Mouse (Mus musculus): ENCODE measurements at regions not wholly inside any gene's neighbourhood (a gene's known extent, or its start where the extent isn't known, plus 50 kb on each side); places are given as distances from the start of the nearest gene placed in this dataset.

DNA sequence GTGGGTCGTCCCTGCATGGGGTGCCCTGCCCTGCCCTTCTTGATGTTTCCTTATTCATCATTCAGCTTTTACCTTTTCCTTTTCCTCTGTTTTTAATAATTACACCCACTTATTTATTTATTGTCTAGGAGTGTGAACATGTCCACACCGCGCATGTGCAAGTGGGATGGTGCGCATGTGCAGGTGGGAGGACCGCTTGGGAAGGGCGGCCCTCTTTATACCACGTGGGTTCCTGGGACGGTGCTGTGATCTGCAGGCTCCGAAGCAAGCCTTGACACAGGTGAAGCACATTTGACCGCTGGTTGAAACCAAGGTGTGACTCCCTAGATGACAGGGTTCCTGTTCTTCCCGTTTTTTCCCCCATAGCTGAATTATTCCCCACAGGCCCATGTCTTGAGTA lies 60.0 kb downstream of the Syf2 start:
- no peak for DNase-seq (ENCODE audit: low spot score in 2 of 2)

DNA sequence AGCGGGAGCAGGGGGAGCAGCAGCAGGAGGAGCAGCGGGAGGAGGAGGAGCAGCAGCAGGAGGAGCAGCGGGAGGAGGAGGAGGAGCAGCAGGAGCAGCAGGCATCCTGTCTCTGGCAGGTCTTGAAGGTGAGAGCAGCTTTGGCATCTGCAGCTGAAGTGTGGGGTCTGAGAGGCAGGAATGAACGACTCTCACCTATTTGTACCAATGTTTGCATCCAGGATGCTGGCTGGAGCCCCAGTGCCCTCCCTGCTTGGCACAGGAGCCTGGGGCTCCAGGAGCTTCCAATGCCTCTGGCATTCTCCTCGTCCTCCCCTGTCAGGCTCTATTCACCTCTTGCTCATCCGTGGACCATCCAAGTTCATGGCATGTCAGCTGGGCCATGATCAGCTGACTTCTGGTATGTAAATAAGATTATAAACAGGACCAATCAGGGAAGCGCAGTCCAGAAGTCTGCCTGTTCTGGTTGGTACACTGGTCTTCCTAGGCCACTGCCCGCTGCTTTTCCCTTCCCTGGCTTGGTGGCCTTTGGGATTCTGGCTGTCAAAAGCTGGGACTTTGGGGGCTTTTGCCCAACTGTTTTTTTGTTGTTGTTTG lies 62.9 kb downstream of the Syf2 start:
- no peak for DNase-seq (ENCODE audit: low spot score in 2 of 2)

DNA sequence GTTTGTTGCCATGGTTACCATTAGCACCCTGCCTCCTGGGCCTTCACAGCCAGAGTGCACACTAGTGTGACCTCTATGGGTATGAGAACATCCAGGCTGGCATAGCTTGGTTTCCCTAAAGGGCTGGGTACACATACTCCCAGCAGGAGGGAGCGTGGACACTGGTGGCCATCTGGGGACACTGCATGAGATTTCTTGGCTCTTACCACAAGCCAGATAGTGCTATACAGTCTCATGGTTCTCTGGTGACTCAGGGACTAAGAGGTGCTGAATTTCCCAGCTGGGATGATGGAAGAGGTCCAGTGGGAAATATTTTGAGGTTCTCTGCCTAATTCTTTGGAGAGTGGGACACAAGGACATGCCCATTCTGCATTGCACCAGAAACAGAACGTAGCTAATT lies 63.5 kb downstream of the Syf2 start:
- DNase-seq (ENCODE audit: low spot score in 2 of 2): no peak

DNA sequence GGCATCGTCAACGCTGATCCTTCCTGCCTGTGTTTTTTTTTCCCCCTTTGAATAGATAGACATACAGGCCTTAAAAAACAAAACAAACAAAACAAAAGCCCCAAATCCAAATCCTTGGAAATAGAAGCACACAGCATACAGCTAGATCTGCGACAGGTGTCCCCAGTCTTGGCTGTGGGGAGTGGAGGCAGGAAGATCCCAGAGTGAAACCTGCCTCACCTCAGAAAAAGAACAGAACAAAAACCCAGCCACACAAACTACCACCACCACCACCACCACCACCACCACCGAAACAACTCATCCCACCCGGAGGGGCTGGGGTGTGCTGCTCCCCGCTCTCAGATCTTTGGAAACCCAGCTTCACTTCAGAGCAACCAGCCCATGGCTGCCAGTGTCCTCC lies 64.0 kb downstream of the Syf2 start:
- no peak for DNase-seq (ENCODE audit: low spot score in 2 of 2)

DNA sequence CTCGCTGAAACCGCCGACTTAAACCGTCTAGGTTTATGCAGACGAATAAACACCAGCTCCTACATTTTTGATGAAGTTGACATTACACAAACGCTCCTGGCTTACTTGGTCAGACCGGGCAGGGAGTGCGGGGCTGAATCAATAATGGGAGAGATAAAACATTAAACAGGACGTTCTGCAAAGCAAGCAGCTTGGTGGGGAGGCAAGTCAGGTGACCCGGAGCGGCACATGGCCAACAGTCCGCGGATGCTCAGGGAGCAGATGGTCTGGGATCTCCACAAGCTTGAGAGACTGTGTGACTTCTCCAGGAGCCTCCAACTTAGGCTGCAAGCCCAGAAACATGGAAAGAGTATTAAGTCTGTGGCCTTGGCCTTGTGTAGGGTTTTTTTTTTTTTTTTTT lies 64.4 kb downstream of the Syf2 start:
- DNase-seq (ENCODE audit: low spot score in 2 of 2): no peak

DNA sequence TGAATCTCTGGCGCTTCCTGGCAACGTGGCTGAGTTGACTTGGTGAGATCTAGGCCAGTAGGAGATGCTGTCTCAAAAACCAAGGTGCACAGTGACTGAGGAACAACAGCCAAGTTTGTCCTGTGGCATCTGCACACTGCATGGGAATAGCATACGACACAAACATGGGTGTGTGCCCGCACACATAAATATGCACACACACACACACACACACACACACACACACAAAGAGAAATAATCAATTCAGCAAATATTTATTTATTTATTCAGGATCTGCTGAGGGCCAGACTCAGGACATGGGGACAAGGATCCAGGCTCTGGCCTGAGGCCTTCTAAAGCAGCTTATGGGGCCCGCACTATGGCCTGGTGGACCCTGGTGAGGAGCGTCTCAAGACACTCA lies 65.4 kb downstream of the Syf2 start:
- DNase-seq (ENCODE audit: low spot score in 2 of 2): no peak

DNA sequence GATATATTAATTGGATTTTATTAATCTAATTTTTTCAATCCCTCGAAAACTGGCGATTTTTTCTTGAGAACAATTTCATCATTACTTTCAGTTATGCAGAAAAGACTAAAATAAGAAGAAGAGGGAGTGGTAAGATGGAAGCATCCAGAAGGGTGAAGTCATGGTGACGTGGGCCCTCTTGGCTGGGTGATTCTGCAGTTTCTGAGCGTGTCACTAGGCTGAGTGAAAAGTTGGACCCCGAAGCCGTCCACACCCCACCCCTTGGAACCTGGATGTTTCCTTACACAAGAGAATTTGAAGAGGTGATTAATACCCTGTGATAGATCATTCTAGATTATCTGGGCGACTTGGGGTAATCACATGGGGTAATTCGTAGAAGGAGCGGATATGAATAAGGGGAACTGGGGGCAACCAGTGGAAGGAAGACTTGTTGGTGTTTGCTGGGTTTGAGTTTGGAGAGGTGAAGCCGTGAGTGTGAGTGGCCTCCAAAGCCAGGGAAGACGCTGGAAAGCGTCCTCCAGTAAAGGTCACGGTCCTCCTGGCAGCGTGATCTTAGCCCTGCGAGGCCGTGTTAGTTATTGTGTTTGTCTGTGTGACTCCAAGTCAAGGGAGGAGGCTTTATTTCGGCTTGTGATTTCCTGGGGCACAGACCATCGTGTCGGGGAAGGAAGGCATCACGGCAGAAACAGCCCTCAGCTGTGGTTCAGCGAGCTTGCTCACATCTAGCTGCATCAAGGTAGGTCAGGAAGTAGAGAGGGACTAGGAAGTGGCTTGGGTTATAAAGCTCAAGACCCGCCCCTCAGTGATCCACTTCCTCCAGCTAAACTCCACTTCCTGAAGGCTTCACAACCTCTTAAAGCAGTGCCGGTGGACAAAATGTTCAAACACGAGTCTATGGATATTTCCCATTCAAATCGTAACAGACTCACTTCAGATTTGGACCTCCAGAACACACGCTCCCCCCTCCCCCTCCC lies 67.0 kb downstream of the Syf2 start:
- no peak for DNase-seq (ENCODE audit: low spot score in 2 of 2)

DNA sequence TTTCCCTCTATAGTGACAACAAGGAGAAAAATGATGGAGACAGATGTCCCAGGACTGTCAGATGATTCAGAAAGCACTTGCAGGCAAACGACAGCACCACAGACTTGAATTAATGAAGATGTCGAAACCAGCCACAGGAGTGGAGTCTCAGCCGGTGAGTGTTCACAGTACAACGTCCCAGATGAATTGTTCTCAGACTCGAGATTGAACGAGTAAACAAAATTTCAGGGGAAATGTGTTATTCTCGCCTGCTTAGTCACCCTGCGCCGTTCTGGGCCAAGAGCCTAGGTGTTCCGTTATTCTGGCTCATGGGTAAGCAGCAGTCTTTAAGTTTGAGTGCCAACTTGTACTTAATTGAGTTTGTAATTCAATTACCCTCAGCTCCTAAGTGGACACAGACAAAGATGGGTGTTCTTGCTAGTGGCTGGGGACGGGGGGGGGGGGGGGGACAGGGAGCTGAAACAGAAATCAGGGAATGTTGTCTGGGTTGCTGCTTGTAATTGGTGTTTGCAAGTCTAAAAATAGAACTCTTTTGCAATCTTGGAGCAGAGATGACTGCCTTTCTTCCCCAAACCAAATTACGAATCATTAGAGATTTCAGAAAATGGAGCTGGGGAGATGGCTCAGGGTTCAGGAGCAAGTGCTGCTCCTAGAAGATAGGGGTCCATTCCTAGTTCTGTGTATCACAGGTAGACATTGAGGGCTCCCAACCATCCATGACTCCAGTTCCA lies 68.4 kb downstream of the Syf2 start:
- no peak for DNase-seq (ENCODE audit: low spot score in 2 of 2)

DNA sequence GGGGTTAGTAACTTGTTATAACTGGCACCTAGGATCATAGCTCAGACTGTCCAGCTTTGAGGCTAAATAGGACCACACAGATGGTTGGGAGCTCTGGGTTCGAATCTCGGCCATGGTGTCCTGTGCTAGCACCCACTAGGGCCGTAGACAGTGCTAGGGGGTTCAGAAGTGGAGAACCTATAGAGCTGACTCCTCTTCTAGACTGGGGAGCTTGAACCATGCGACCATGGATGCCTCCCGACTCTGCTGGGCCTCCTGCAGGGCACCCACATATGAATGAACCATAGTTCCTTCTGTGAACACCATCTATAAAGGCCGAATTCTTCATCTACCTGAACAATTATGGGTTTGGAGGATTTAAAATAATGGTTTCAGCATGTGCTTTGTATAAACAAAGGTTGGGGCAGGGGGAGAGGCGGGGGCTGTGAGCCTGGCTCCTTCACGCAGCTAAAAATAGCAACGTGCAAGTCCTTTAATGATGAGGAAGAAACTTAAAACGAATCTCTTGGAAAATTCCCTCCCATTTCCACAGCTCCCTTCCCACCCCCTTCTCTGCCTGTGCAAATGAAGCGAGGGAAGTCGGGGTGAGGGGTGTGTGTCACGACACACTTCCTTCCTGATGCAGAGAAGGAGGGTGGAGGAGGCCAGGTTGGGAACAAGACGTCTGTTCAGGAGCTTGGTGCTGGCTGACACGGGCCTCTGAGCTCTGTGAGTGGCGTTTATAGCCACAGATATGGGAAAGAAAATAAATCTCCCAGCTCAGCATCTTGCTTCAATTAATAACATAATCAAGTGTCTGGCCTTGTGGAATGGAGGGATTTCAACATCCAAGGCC lies 71.6 kb downstream of the Syf2 start:
- no peak for DNase-seq (ENCODE audit: low spot score in 2 of 2)

DNA sequence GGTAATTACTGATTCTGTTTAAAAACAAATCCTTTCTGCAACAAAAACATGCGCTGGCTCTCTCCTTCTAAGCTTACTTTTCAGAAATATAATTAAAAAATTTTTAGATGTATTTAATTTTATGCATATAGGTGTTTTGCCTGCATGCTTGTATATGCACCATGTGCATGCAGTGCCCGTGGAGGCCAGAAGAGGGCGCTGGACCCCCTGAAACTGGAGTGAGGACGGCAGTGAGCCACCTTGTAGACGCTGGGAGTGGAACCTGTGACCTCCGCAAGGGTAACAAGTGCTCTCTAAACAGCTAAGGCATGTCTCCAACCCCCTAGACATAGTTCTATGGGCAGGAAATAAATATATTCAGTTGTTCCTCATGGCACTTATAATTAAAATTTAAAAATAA lies 80.7 kb downstream of the Syf2 start:
- DNase-seq (ENCODE audit: low spot score in 2 of 2): no peak

DNA sequence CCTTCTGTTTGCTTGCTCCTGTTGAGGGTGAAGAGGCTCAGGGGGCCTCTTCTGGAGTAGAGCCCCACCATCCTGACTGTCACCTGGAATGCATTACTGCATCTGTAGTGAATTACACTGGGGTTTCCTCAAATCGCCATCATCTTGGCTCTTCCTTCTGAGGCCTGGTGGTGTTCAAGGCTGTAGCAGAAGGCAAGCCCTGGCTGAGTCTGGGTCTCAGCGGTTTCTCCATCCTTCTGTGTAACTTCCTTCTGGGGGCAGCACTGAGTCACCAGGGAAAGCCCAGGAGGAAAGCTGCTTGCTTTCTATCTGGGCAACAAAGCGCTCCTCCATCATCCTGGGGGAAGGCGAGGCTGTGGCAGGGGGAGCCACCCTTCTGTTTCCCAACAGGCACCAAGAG lies 82.2 kb downstream of the Syf2 start:
- no peak for DNase-seq (ENCODE audit: low spot score in 2 of 2)

DNA sequence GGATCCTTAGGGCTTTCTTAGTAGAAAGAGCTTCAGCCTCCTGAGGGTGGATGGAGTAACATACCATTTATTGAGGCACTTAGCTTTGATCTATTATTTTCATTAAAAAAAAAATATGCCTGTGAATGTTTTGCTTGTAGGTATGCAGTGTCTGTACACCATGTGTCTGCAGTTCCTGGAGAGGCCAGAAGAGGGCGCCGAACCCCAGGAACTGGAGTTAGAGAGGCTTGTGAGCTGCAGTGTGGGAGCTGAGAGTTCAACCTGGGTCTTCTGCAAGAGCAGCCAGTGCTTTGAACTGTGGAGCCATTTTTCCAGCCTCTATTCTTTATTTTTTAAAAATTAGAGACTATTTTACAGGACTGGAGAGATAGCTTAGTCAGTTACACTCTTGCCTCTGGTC lies 83.2 kb downstream of the Syf2 start:
- DNase-seq (ENCODE audit: low spot score in 2 of 2): no peak

DNA sequence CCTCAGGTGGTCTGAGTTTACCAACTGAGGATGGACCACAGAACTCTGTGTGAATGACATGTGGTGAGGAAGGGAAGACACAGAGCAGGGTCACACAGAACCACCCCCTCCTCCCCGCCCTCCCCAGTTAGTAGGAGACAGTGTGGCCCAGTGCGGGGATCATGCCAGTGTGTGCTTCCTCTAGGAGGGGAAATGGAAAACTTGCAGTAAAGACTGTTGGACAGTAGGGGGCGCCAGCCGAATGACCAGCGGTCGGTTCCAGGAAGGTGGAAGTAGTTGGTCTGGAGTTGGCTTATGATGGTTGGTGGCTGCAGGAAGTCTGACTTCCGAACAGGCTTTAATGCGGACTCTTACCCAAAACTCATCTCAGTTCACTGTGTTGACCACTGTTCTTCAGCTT lies 87.3 kb downstream of the Syf2 start:
- DNase-seq (ENCODE audit: low spot score in 2 of 2): peak; percentile 39 to 57

DNA sequence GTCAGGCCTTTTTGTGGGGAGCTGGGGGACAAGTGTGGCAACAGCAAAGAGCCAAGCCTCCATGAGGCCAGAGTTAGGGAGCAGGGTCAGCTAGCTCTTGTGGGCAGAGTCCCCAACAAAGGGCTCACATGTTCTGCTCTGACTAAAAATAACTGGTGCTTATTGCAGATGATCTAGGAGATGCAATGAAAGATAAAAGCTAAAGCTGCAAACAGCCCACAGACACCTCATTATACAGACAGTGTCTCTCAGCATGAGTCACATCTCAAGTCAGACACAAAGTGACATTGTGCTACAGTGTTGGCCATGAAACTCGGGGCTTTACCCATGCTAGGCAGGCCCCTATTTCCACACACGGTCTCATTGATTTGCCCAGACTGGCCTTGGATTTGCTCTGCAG lies 88.4 kb downstream of the Syf2 start:
- no peak for DNase-seq (ENCODE audit: low spot score in 2 of 2)

DNA sequence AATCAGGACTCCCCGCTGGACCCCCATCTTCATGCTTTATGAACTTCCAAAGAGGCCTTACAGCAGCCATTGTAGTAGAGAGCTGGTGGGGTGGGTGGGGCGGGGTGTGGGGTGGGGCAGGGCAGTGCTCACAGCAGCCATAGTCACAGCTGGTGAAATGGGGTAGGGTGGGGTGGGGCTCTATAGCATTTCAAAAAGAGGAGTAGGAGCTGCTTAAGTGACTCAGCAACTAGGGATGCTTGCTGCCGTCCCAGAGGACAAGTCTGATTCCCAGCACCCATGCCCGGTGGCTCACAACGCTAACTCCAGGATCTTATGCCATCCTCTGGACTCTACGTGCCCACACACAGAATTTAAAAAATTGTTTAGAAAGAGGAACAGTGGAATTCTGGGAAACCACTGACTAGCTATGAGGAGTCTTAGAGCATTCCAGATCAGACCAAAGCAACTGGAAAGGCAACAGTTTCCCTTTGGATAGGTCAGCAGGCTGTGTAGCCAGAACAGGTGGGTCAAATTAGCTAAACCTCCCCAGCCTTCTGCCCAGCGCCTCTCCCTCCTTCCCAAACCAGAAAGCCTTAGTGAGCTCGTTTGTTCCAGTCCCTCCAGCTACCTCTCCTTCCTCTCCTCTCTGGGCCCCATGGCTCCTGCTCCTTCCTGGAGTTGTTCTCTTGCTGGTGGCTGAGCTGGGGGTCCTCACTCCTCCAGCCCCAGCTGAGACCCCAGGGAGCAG lies 89.7 kb downstream of the Syf2 start:
- DNase-seq (ENCODE audit: low spot score in 2 of 2): no peak

DNA sequence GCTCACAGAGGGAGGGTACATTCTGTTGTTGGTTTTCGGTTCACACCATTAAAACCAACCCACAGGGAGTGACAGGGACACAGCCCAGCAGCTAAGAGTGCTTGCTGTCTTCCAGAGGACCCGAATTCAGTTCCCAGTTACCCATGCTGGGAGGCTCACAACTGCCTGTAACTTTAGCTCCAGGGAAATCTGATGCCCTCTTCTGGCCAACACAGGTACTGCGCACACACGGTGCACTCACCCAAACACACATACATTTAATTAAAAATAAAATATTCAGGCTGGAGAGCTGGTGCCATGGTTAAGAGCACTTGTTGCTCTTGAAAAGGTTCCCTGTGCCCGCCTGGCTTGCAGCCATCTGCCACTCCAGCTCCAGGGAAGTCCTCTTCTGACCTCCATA lies 92.5 kb downstream of the Syf2 start:
- no peak for DNase-seq (ENCODE audit: low spot score in 2 of 2)

DNA sequence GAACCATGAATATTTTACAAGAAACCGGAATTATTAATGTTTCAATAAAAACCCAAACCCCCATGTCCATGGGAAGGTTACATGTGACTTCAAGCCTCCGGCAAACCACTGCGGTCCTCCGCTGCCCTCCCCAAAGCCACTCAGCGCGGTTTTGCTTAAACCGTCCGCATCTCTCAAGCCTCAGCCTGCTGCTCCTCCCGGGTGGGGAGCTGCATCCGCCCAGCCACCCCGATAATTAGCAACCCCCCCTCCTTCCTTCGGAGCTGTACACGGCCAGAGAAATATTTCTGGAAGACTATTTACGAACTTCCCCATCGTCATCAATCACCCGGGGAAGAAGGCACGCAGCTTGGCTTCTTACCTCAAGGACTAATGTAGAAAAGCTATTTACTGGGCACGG lies 94.7 kb upstream of the Runx3 start:
- no peak for DNase-seq (ENCODE audit: low spot score in 2 of 2)

DNA sequence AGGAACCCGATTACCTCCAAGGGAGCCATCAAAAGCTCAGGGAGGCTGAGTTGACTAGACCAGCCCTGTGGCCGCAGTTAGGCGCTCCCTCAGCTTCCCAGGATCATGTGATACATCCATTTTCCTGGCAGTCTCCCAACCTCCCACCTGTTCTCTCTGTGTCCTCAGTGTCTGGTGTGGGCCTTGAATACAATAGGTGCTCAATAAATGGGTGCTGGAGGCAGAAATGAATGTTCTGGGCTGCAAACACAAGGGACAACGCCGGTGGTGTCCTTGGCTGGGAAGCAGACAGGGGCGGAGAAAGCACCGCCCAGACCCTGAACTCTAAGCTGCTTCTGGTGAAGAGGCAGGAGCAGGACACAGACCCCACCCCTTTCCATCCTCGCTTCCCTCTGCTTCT lies 93.3 kb upstream of the Runx3 start:
- DNase-seq (ENCODE audit: low spot score in 2 of 2): no peak

DNA sequence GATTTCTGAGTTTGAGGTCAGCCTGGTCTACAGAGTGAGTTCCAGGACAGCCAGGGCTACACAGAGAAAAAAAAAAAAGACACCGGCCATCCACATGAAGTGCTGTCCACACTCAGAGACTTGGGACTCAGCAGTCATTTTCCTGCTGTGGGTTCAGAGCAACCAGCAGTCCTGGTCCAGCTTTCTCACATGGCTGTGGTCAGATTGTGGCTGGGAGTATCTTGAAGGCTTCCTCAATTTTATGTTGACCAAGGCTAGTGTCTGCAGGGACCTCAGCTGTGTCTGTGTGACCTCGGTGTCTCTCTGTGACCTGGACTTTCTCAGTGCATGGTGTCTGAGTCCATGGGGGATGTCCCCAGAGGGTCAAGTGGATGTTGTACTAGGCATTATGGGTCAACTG lies 90.7 kb upstream of the Runx3 start:
- DNase-seq (ENCODE audit: low spot score in 2 of 2): no peak

DNA sequence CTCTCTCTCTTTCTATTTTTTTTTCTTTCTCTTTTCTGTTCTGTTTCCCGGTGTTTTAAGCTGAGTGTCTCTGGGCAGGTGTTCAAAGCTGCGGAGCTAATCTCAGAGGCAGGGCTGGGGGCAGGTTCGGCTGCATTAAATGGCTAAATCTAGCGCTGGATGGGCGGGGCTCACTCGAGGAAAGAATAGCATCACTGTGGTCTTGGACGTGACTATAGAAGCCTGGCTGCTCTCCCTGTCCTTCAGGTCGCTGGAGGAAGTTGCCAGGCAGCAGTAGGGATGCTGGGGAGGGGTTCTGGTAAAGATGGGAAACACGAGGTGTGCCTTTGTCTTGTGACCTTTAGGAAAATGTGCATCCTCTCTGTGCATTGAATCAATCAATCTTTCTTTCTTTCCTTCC lies 88.0 kb upstream of the Runx3 start:
- DNase-seq (ENCODE audit: low spot score in 2 of 2): no peak

DNA sequence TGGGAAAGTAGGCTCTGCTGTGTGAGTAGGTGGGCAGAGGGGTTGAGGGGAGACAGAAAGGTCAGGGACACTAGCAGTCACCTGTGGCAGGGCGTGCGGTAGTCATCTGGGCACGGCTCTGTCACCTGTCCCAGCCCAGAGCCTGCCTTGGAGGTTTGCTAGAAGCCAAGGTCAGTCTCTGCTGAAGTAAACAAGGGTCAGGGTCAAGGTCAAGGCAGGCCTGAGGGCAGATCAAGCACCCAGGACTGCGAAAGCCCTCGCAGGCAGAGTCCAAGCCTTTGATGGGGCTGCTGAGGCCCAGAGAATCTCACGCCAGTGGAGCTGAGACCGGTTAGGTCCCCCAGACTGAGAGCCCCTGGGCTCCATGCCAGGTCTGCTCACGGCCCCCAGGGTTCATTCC lies 87.2 kb upstream of the Runx3 start:
- no peak for DNase-seq (ENCODE audit: low spot score in 2 of 2)

Data from spleen, postnatal 14 days (tissue).